ENCODE assay signal across 28 mouse cellular contexts in genomic region chr10:39469341-39469740, GRCm38 (mm10).
A peak's percentile ranks its signal among the peaks of the same experiment; 100 is the strongest.
DNase-seq lines count a peak whose midpoint lies in the region; ATAC-seq and TF ChIP-seq lines count a peak whose summit lies in the region.
"Had no signal": no experiment of that assay in that cellular context is flagged by ENCODE, and none has a peak within 500 bp of the region (broad histone marks: within the 10 kb centered on the region; RNA-seq: fewer than 3 reads in every experiment).

No protein-coding gene starts in this region.

- no peak overlapping the region for H3K4me2 ChIP-seq in stomach, embryonic 14.5 days (replicated peaks; ENCODE audit: low read depth, low read length)
- no peak overlapping the region for H3K4me2 ChIP-seq in stomach, postnatal 0 days (replicated peaks; ENCODE audit: low read depth)
- H3K4me2 ChIP-seq in limb, embryonic 15.5 days: no peak overlapping the region
- H3K4me2 ChIP-seq: embryonic facial prominence, embryonic 12.5 days; forebrain, embryonic 13.5 days; heart, embryonic 12.5 days; hindbrain, embryonic 15.5 days; kidney, embryonic 15.5 days; limb, embryonic 12.5 days; liver, embryonic 15.5 days; midbrain, embryonic 13.5 days; neural tube, embryonic 15.5 days had no signal

- 60% methylated on average over 7 of the region's 7 CpGs for WGBS in heart, adult 2 months
- WGBS in heart, embryonic 10.5 days: 82% methylated on average over 7 of the region's 7 CpGs
- 77% methylated on average over 7 of the region's 7 CpGs for WGBS in stomach, embryonic 14.5 days
- WGBS in stomach, postnatal 0 days: 68% methylated on average over 7 of the region's 7 CpGs
- 68% methylated on average over 7 of the region's 7 CpGs for WGBS in limb, embryonic 15.5 days
- WGBS in hindbrain, embryonic 10.5 days: 89% methylated on average over 7 of the region's 7 CpGs

- H3K4me3 ChIP-seq in heart, adult 2 months: no peak overlapping the region
- H3K4me3 ChIP-seq in heart, embryonic 10.5 days: no peak overlapping the region
- no peak overlapping the region for H3K4me3 ChIP-seq in stomach, embryonic 14.5 days (ENCODE audit: low read depth, low read length)
- no peak overlapping the region for H3K4me3 ChIP-seq in stomach, postnatal 0 days (ENCODE audit: low read depth, low read length)
- no peak overlapping the region for H3K4me3 ChIP-seq in limb, embryonic 15.5 days
- no peak overlapping the region for H3K4me3 ChIP-seq in hindbrain, embryonic 10.5 days
- H3K4me3 ChIP-seq: embryonic facial prominence, embryonic 12.5 days; erythroblast, embryonic 14.5 days; forebrain, embryonic 13.5 days; heart, embryonic 12.5 days; hindbrain, embryonic 15.5 days; kidney, embryonic 15.5 days; left cerebral cortex, adult 2 months; limb, embryonic 12.5 days; liver, embryonic 15.5 days; midbrain, embryonic 13.5 days; myocyte; neural tube, embryonic 15.5 days had no signal

- peaks cover 22% of the 10 kb centered on the region for H3K4me1 ChIP-seq in heart, adult 2 months (ENCODE audit: control insufficient read depth, insufficient read depth, low read length)
- peaks cover 19% of the 10 kb centered on the region for H3K4me1 ChIP-seq in heart, embryonic 10.5 days
- H3K4me1 ChIP-seq in stomach, embryonic 14.5 days (ENCODE audit: control insufficient read depth, insufficient read depth, low read length): peaks cover 16% of the 10 kb centered on the region; the same call in 1 of the 2 replicates
- peaks cover 3% of the 10 kb centered on the region; the same call in 1 of the 2 replicates for H3K4me1 ChIP-seq in stomach, postnatal 0 days (replicated peaks; ENCODE audit: control insufficient read depth, insufficient read depth)
- H3K4me1 ChIP-seq in limb, embryonic 15.5 days: peaks cover 30% of the 10 kb centered on the region
- H3K4me1 ChIP-seq in hindbrain, embryonic 10.5 days (replicated peaks): peaks cover 9% of the 10 kb centered on the region

- peaks cover 7% of the 10 kb centered on the region; the same call in 1 of the 2 replicates for H3K79me2 ChIP-seq in heart, adult 2 months (replicated peaks; ENCODE audit: control insufficient read depth, insufficient read depth, low read length)

- H3K36me3 ChIP-seq in heart, adult 2 months (ENCODE audit: control insufficient read depth, insufficient read depth, low read length): no peaks in the 10 kb centered on the region
- peaks cover 8% of the 10 kb centered on the region; the same call in 1 of the 2 replicates for H3K36me3 ChIP-seq in heart, embryonic 10.5 days
- H3K36me3 ChIP-seq in stomach, embryonic 14.5 days (ENCODE audit: control insufficient read depth, insufficient read depth, low read length): no peaks in the 10 kb centered on the region
- no peaks in the 10 kb centered on the region for H3K36me3 ChIP-seq in stomach, postnatal 0 days (ENCODE audit: control insufficient read depth, insufficient read depth, low read length)
- no peaks in the 10 kb centered on the region for H3K36me3 ChIP-seq in limb, embryonic 15.5 days
- peaks cover 6% of the 10 kb centered on the region for H3K36me3 ChIP-seq in hindbrain, embryonic 10.5 days
- H3K36me3 ChIP-seq: embryonic facial prominence, embryonic 12.5 days; heart, embryonic 12.5 days; hindbrain, embryonic 15.5 days; kidney, embryonic 15.5 days; limb, embryonic 12.5 days; liver, embryonic 15.5 days; midbrain, embryonic 13.5 days; neural tube, embryonic 15.5 days had no signal

- intact Hi-C loops in heart, adult 2 months (cut with DNase I): no loop called here

- peak in 1 of 2 experiments; percentile 30 for DNase-seq in heart, adult 2 months
- DNase-seq in heart, embryonic 10.5 days (ENCODE audit: low spot score): no peak
- DNase-seq in stomach, postnatal 0 days (ENCODE audit: low spot score): no peak
- DNase-seq in CD4-positive, CD25-positive, alpha-beta regulatory T cell, adult 2 months (ENCODE audit: low read depth, low spot score): peak; percentile 48
- DNase-seq in hindbrain, embryonic 10.5 days (ENCODE audit: low spot score): no peak
- DNase-seq: adrenal gland, postnatal 10 days; cerebellum, adult 9-11 months; gastrocnemius, postnatal 36 days; heart, postnatal 14 days; kidney, postnatal 4 days; layer of hippocampus, adult 9-11 months had no signal

- peak overlapping the region; percentile 27; the same call in 1 of the 2 replicates for H3K27ac ChIP-seq in heart, adult 2 months
- no peak overlapping the region for H3K27ac ChIP-seq in heart, embryonic 10.5 days
- peak overlapping the region; percentile 6; the same call in 1 of the 2 replicates for H3K27ac ChIP-seq in stomach, embryonic 14.5 days (ENCODE audit: low read length)
- H3K27ac ChIP-seq in stomach, postnatal 0 days (replicated peaks): no peak overlapping the region
- H3K27ac ChIP-seq in limb, embryonic 15.5 days: no peak overlapping the region
- no peak overlapping the region for H3K27ac ChIP-seq in hindbrain, embryonic 10.5 days
- H3K27ac ChIP-seq: embryonic facial prominence, embryonic 12.5 days; forebrain, embryonic 13.5 days; hindbrain, embryonic 15.5 days; kidney, embryonic 15.5 days; left cerebral cortex, adult 2 months; limb, embryonic 12.5 days; liver, embryonic 15.5 days; macrophage; midbrain, embryonic 13.5 days; neural tube, embryonic 15.5 days had no signal

- ATAC-seq in stomach, embryonic 14.5 days (ENCODE audit: insufficient number of reproducible peaks, insufficient read depth, low FRiP score, low read depth): no peak
- ATAC-seq in stomach, postnatal 0 days (ENCODE audit: low FRiP score, low TSS enrichment): no peak
- no peak for ATAC-seq in limb, embryonic 15.5 days (ENCODE audit: insufficient number of reproducible peaks, low FRiP score, low TSS enrichment, low read depth)
- ATAC-seq in megakaryocyte-erythroid progenitor cell, adult 5-6 weeks (replicated peaks; ENCODE audit: low FRiP score, low TSS enrichment, poor library complexity, severe bottlenecking): no peak
- ATAC-seq: forebrain, embryonic 13.5 days; intestine, embryonic 16.5 days; midbrain, embryonic 13.5 days had no signal

- no peak for TF ChIP-seq EP300 in heart, adult 2 months (IDR thresholded peaks at IDR 0.05; ENCODE audit: insufficient read depth, low read depth, low read length)
- no peak for TF ChIP-seq EP300 in stomach, postnatal 0 days (optimal IDR thresholded peaks at IDR 0.05)

- H3K9me3 ChIP-seq in heart, embryonic 10.5 days: no peaks in the 10 kb centered on the region
- no peaks in the 10 kb centered on the region for H3K9me3 ChIP-seq in stomach, embryonic 14.5 days (ENCODE audit: control insufficient read depth, low read depth, low read length)
- H3K9me3 ChIP-seq in stomach, postnatal 0 days (ENCODE audit: control insufficient read depth, low read length): no peaks in the 10 kb centered on the region
- H3K9me3 ChIP-seq in limb, embryonic 15.5 days: no peaks in the 10 kb centered on the region
- H3K9me3 ChIP-seq in hindbrain, embryonic 10.5 days: no peaks in the 10 kb centered on the region
- H3K9me3 ChIP-seq: embryonic facial prominence, embryonic 12.5 days; forebrain, embryonic 13.5 days; heart, embryonic 12.5 days; hindbrain, embryonic 15.5 days; kidney, embryonic 15.5 days; limb, embryonic 12.5 days; liver, embryonic 15.5 days; midbrain, embryonic 13.5 days; neural tube, embryonic 15.5 days had no signal

- H3K27me3 ChIP-seq in heart, adult 2 months (ENCODE audit: control insufficient read depth, insufficient read depth, low read length): no peaks in the 10 kb centered on the region
- no peaks in the 10 kb centered on the region for H3K27me3 ChIP-seq in heart, embryonic 10.5 days (ENCODE audit: insufficient read depth, poor library complexity, severe bottlenecking)
- no peaks in the 10 kb centered on the region for H3K27me3 ChIP-seq in stomach, embryonic 14.5 days (ENCODE audit: control insufficient read depth, insufficient read depth, low read length)
- H3K27me3 ChIP-seq in stomach, postnatal 0 days (ENCODE audit: control insufficient read depth, insufficient read depth, low read length): no peaks in the 10 kb centered on the region
- H3K27me3 ChIP-seq in limb, embryonic 15.5 days: no peaks in the 10 kb centered on the region
- H3K27me3 ChIP-seq in hindbrain, embryonic 10.5 days (ENCODE audit: insufficient read depth, poor library complexity, severe bottlenecking): no peaks in the 10 kb centered on the region
- H3K27me3 ChIP-seq: embryonic facial prominence, embryonic 12.5 days; forebrain, embryonic 13.5 days; heart, embryonic 12.5 days; hindbrain, embryonic 15.5 days; kidney, embryonic 15.5 days; limb, embryonic 12.5 days; liver, embryonic 15.5 days; midbrain, embryonic 13.5 days; neural tube, embryonic 15.5 days had no signal

- no peak for TF ChIP-seq CTCF in heart, adult 2 months (IDR thresholded peaks at IDR 0.05)
- TF ChIP-seq CTCF in stomach, postnatal 0 days (IDR thresholded peaks at IDR 0.05; ENCODE audit: low read depth): no peak

- no peak for TF ChIP-seq POLR2A in heart, adult 2 months (IDR thresholded peaks at IDR 0.05; ENCODE audit: insufficient read depth, low read depth, low read length)

- no peak overlapping the region for H3K9ac ChIP-seq in heart, adult 2 months (ENCODE audit: low read depth, low read length)
- H3K9ac ChIP-seq in stomach, embryonic 14.5 days (replicated peaks; ENCODE audit: low read depth, low read length): no peak overlapping the region
- H3K9ac ChIP-seq in stomach, postnatal 0 days (ENCODE audit: low read length): no peak overlapping the region
- H3K9ac ChIP-seq in limb, embryonic 15.5 days: 0 out of 2 replicates have a peak overlapping the region, but pooled peaks have one; percentile 2
- H3K9ac ChIP-seq: embryonic facial prominence, embryonic 12.5 days; forebrain, embryonic 13.5 days; heart, embryonic 12.5 days; hindbrain, embryonic 15.5 days; kidney, embryonic 15.5 days; limb, embryonic 12.5 days; liver, embryonic 15.5 days; midbrain, embryonic 13.5 days; neural tube, embryonic 15.5 days had no signal

Comparison
In these comparisons a context has a peak if more than half of its experiments do, and no peak if none do; other contexts are left out.
1. H3K27ac ChIP-seq: peak in heart, adult 2 months (single experiment) and stomach, embryonic 14.5 days (single experiment); none in heart, embryonic 10.5 days (single experiment), stomach, postnatal 0 days (single experiment), limb, embryonic 15.5 days (single experiment) and hindbrain, embryonic 10.5 days (single experiment).